26 mouse cellular contexts compared by ENCODE assay signal in genomic region chr9:120743455-120743854, GRCm38 (mm10).
DNase-seq lines count a peak whose midpoint lies in the region; ATAC-seq and TF ChIP-seq lines count a peak whose summit lies in the region.
"Had no signal": no experiment of that assay in that cellular context is flagged by ENCODE, and none has a peak within 500 bp of the region (broad histone marks: within the 10 kb centered on the region; RNA-seq: fewer than 3 reads in every experiment).

No protein-coding gene starts in this region.

- H3K9ac ChIP-seq in heart, adult 2 months (ENCODE audit: low read depth, low read length): no peak overlapping the region
- no peak overlapping the region for H3K9ac ChIP-seq in heart, embryonic 12.5 days
- H3K9ac ChIP-seq in intestine, embryonic 16.5 days (ENCODE audit: low read depth, low read length): 0 out of 2 replicates have a peak overlapping the region, but pooled peaks have one; percentile 20
- no peak overlapping the region for H3K9ac ChIP-seq in intestine, postnatal 0 days (ENCODE audit: low read depth, low read length)
- no peak overlapping the region for H3K9ac ChIP-seq in lung, embryonic 14.5 days
- no peak overlapping the region for H3K9ac ChIP-seq in lung, postnatal 0 days (replicated peaks; ENCODE audit: low read depth)
- H3K9ac ChIP-seq: embryonic facial prominence, embryonic 15.5 days; intestine, embryonic 15.5 days; limb, embryonic 13.5 days; liver, embryonic 13.5 days; midbrain, embryonic 15.5 days; neural tube, embryonic 12.5 days had no signal

- no peak for ATAC-seq in heart, embryonic 12.5 days (ENCODE audit: insufficient number of reproducible peaks, low FRiP score)
- ATAC-seq in intestine, embryonic 16.5 days: no peak
- ATAC-seq in intestine, postnatal 0 days: no peak
- ATAC-seq in lung, embryonic 14.5 days (ENCODE audit: insufficient read depth): no peak
- ATAC-seq in lung, postnatal 0 days: peak; percentile 34
- ATAC-seq: forebrain, embryonic 16.5 days; hindbrain, embryonic 16.5 days; intestine, embryonic 15.5 days; midbrain, embryonic 15.5 days; Patski had no signal

- H3K4me1 ChIP-seq in heart, adult 2 months (ENCODE audit: control insufficient read depth, insufficient read depth, low read length): peaks cover 23% of the 10 kb centered on the region
- H3K4me1 ChIP-seq in heart, embryonic 12.5 days (replicated peaks): peaks cover 28% of the 10 kb centered on the region
- peaks cover 20% of the 10 kb centered on the region for H3K4me1 ChIP-seq in intestine, embryonic 16.5 days (ENCODE audit: control insufficient read depth, insufficient read depth, low read length)
- no peaks in the 10 kb centered on the region; the same call in 1 of the 2 replicates for H3K4me1 ChIP-seq in intestine, postnatal 0 days (replicated peaks; ENCODE audit: control insufficient read depth, insufficient read depth, low read length)
- H3K4me1 ChIP-seq in lung, embryonic 14.5 days (ENCODE audit: insufficient read depth): peaks cover 15% of the 10 kb centered on the region
- peaks cover 6% of the 10 kb centered on the region; the same call in 1 of the 2 replicates for H3K4me1 ChIP-seq in lung, postnatal 0 days (ENCODE audit: insufficient read depth, low read depth, low read length)

- no peaks in the 10 kb centered on the region for H3K79me2 ChIP-seq in heart, adult 2 months (replicated peaks; ENCODE audit: control insufficient read depth, insufficient read depth, low read length)

- 0 out of 2 replicates have a peak, but pooled peaks cover 10% of the 10 kb centered on the region for H3K9me3 ChIP-seq in heart, embryonic 12.5 days (replicated peaks)
- H3K9me3 ChIP-seq in intestine, embryonic 16.5 days (ENCODE audit: control insufficient read depth, low read length): no peaks in the 10 kb centered on the region
- no peaks in the 10 kb centered on the region for H3K9me3 ChIP-seq in intestine, postnatal 0 days (ENCODE audit: control insufficient read depth)
- H3K9me3 ChIP-seq in lung, embryonic 14.5 days (ENCODE audit: low read depth, low read length): no peaks in the 10 kb centered on the region
- no peaks in the 10 kb centered on the region for H3K9me3 ChIP-seq in lung, postnatal 0 days (ENCODE audit: low read length)
- H3K9me3 ChIP-seq: embryonic facial prominence, embryonic 15.5 days; G1E; intestine, embryonic 15.5 days; limb, embryonic 13.5 days; liver, embryonic 13.5 days; midbrain, embryonic 15.5 days; neural tube, embryonic 12.5 days had no signal

- H3K36me3 ChIP-seq in heart, adult 2 months (ENCODE audit: control insufficient read depth, insufficient read depth, low read length): no peaks in the 10 kb centered on the region; the same call in 1 of the 2 replicates
- H3K36me3 ChIP-seq in heart, embryonic 12.5 days: no peaks in the 10 kb centered on the region
- H3K36me3 ChIP-seq in intestine, embryonic 16.5 days (ENCODE audit: control insufficient read depth, insufficient read depth, low read length): no peaks in the 10 kb centered on the region
- no peaks in the 10 kb centered on the region for H3K36me3 ChIP-seq in intestine, postnatal 0 days (ENCODE audit: control insufficient read depth, insufficient read depth)
- no peaks in the 10 kb centered on the region for H3K36me3 ChIP-seq in lung, embryonic 14.5 days (ENCODE audit: insufficient read depth)
- no peaks in the 10 kb centered on the region for H3K36me3 ChIP-seq in lung, postnatal 0 days (ENCODE audit: insufficient read depth, low read length)
- H3K36me3 ChIP-seq: embryonic facial prominence, embryonic 15.5 days; G1E; intestine, embryonic 15.5 days; limb, embryonic 13.5 days; liver, embryonic 13.5 days; midbrain, embryonic 15.5 days; neural tube, embryonic 12.5 days had no signal

- no peak overlapping the region for H3K4me3 ChIP-seq in heart, adult 2 months
- no peak overlapping the region for H3K4me3 ChIP-seq in heart, embryonic 12.5 days
- no peak overlapping the region for H3K4me3 ChIP-seq in intestine, embryonic 16.5 days (ENCODE audit: low read length)
- no peak overlapping the region for H3K4me3 ChIP-seq in intestine, postnatal 0 days (ENCODE audit: low read depth, low read length)
- no peak overlapping the region for H3K4me3 ChIP-seq in lung, embryonic 14.5 days (ENCODE audit: low read depth, low read length)
- H3K4me3 ChIP-seq in lung, postnatal 0 days (ENCODE audit: low read depth, low read length): no peak overlapping the region
- H3K4me3 ChIP-seq: embryonic facial prominence, embryonic 15.5 days; intestine, embryonic 15.5 days; limb, embryonic 13.5 days; liver, embryonic 13.5 days; midbrain, embryonic 15.5 days; neural tube, embryonic 12.5 days had no signal

- TF ChIP-seq EP300 in heart, adult 2 months (IDR thresholded peaks at IDR 0.05; ENCODE audit: insufficient read depth, low read depth, low read length): 0 out of 2 replicates have a peak, but pooled peaks have one; percentile 15
- TF ChIP-seq EP300 in lung, postnatal 0 days (IDR thresholded peaks at IDR 0.05): peak; percentile 90

- 35% methylated on average over 9 of the region's 9 CpGs for WGBS in heart, adult 2 months
- WGBS in heart, embryonic 12.5 days: 59% methylated on average over 9 of the region's 9 CpGs
- WGBS in intestine, embryonic 16.5 days: 72% methylated on average over 9 of the region's 9 CpGs
- WGBS in intestine, postnatal 0 days: 71% methylated on average over 9 of the region's 9 CpGs
- WGBS in lung, embryonic 14.5 days: 63% methylated on average over 9 of the region's 9 CpGs
- WGBS in lung, postnatal 0 days: 62% methylated on average over 9 of the region's 9 CpGs

- intact Hi-C loops in heart, adult 2 months (cut with DNase I): no loop called here
- intact Hi-C loops in left cerebral cortex, postnatal 25 days (cut with DNase I): no loop called here

- TF ChIP-seq CTCF in heart, adult 2 months (IDR thresholded peaks at IDR 0.05): no peak
- no peak for TF ChIP-seq CTCF in intestine, postnatal 0 days (IDR thresholded peaks at IDR 0.05; ENCODE audit: low read depth)
- no peak for TF ChIP-seq CTCF in lung, embryonic 14.5 days (IDR thresholded peaks at IDR 0.05; ENCODE audit: low read depth)
- no peak for TF ChIP-seq CTCF in lung, postnatal 0 days (IDR thresholded peaks at IDR 0.05)

- no peak for TF ChIP-seq POLR2A in heart, adult 2 months (IDR thresholded peaks at IDR 0.05; ENCODE audit: insufficient read depth, low read depth, low read length)

- H3K27ac ChIP-seq in heart, adult 2 months: peak overlapping the region; percentile 22
- no peak overlapping the region for H3K27ac ChIP-seq in heart, embryonic 12.5 days (ENCODE audit: poor library complexity, severe bottlenecking)
- H3K27ac ChIP-seq in intestine, embryonic 16.5 days (ENCODE audit: low read length): no peak overlapping the region
- no peak overlapping the region for H3K27ac ChIP-seq in intestine, postnatal 0 days (ENCODE audit: low read depth, low read length)
- H3K27ac ChIP-seq in lung, embryonic 14.5 days (ENCODE audit: low read depth): no peak overlapping the region
- H3K27ac ChIP-seq in lung, postnatal 0 days (ENCODE audit: low read length): peak overlapping the region; percentile 23; the same call in 1 of the 2 replicates
- H3K27ac ChIP-seq: embryonic facial prominence, embryonic 15.5 days; intestine, embryonic 15.5 days; limb, embryonic 13.5 days; liver, embryonic 13.5 days; macrophage; midbrain, embryonic 15.5 days; neural tube, embryonic 12.5 days had no signal

- H3K4me2 ChIP-seq in heart, embryonic 12.5 days: no peak overlapping the region
- no peak overlapping the region for H3K4me2 ChIP-seq in intestine, embryonic 16.5 days (ENCODE audit: low read depth, low read length)
- H3K4me2 ChIP-seq in intestine, postnatal 0 days (replicated peaks; ENCODE audit: low read depth): no peak overlapping the region
- H3K4me2 ChIP-seq in lung, embryonic 14.5 days: no peak overlapping the region
- H3K4me2 ChIP-seq in lung, postnatal 0 days (replicated peaks; ENCODE audit: low read depth, low read length): no peak overlapping the region
- H3K4me2 ChIP-seq: embryonic facial prominence, embryonic 15.5 days; intestine, embryonic 15.5 days; limb, embryonic 13.5 days; liver, embryonic 13.5 days; midbrain, embryonic 15.5 days; neural tube, embryonic 12.5 days had no signal

- DNase-seq in heart, adult 2 months: peak; percentile 25 to 28
- peak; percentile 39 for DNase-seq in lung, embryonic 14.5 days
- peak; percentile 55 for DNase-seq in lung, postnatal 0 days (ENCODE audit: low spot score)
- no peak for DNase-seq in right cerebral cortex, postnatal 10 days (ENCODE audit: low spot score in 2 of 2)
- no peak for DNase-seq in left cerebral cortex, postnatal 25 days (ENCODE audit: low spot score in 2 of 2)
- DNase-seq: B cell, adult 2 months; cerebellum, adult 11-12 months; cerebellum, postnatal 14 days; embryo, embryonic 11 days; gastrocnemius, postnatal 10 days; liver, embryonic 13.5 days; retina, postnatal 1 day; thymus, postnatal 14 days had no signal

- H3K27me3 ChIP-seq in heart, adult 2 months (ENCODE audit: control insufficient read depth, insufficient read depth, low read length): no peaks in the 10 kb centered on the region
- no peaks in the 10 kb centered on the region for H3K27me3 ChIP-seq in heart, embryonic 12.5 days (replicated peaks)
- no peaks in the 10 kb centered on the region for H3K27me3 ChIP-seq in intestine, embryonic 16.5 days (replicated peaks; ENCODE audit: control insufficient read depth, insufficient read depth, low read length)
- no peaks in the 10 kb centered on the region for H3K27me3 ChIP-seq in intestine, postnatal 0 days (replicated peaks; ENCODE audit: control insufficient read depth, insufficient read depth, low read length)
- H3K27me3 ChIP-seq in lung, embryonic 14.5 days (ENCODE audit: insufficient read depth, low read length): no peaks in the 10 kb centered on the region
- H3K27me3 ChIP-seq in lung, postnatal 0 days (replicated peaks; ENCODE audit: insufficient read depth, low read length): no peaks in the 10 kb centered on the region
- H3K27me3 ChIP-seq: embryonic facial prominence, embryonic 15.5 days; intestine, embryonic 15.5 days; limb, embryonic 13.5 days; liver, embryonic 13.5 days; midbrain, embryonic 15.5 days; neural tube, embryonic 12.5 days; Patski had no signal

Comparison
In these comparisons a context has a peak if more than half of its experiments do, and no peak if none do; other contexts are left out.
1. H3K27ac ChIP-seq: peak in heart, adult 2 months (single experiment) and lung, postnatal 0 days (single experiment); none in heart, embryonic 12.5 days (single experiment), intestine, embryonic 16.5 days (single experiment), intestine, postnatal 0 days (single experiment) and lung, embryonic 14.5 days (single experiment).
2. DNase-seq: peak in heart, adult 2 months (2 of 2), lung, embryonic 14.5 days (single experiment) and lung, postnatal 0 days (single experiment); none in right cerebral cortex, postnatal 10 days (0 of 2) and left cerebral cortex, postnatal 25 days (0 of 2).